Mouse (Mus musculus): Measurements from ENCODE around the gene Rnf150. TPM values are rescaled to one million over a fixed set of nuclear protein-coding genes. Genes with fewer than 3 reads are reported as not detected.

Gene Rnf150
- polyA plus RNA-seq, 1 experiment from 2014 or later = 1.3 TPM

DNA sequence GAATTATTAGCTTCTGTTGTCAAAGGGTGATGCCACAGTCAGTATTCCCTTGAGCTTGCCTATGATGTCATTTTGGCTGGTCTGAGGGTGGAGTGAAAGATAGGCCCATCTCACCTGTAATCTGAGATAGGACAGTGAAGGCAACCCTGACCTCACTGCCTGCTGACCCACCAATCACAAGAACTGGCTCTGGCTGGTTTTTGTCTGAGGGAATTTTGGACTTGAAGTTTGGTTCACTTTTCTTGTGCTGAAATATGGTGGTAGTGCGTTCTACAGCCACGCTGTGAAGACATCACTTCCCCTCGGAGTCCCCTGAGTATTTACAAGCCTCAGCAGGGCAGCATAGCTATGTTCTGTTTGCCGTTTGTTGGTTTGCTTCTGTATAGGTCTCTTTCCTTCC is 227.3 kb downstream of the Rnf150 start:
- H3K9ac ChIP-seq (ENCODE audit: low read length) = no peak overlapping the region
- H3K4me2 ChIP-seq (ENCODE audit: low read depth, low read length) = no peak overlapping the region
- H3K4me3 ChIP-seq (replicated peaks; ENCODE audit: low read length) = no peak overlapping the region
- no peaks in the 10 kb centered on the region for H3K4me1 ChIP-seq (ENCODE audit: control insufficient read depth, insufficient read depth, low read length)
- ATAC-seq (ENCODE audit: insufficient read depth, low FRiP score) = no peak
- H3K27ac ChIP-seq (ENCODE audit: low read length) = no peak overlapping the region
- no peaks in the 10 kb centered on the region for H3K36me3 ChIP-seq (ENCODE audit: control insufficient read depth, insufficient read depth, low read length)
- H3K27me3 ChIP-seq (ENCODE audit: control insufficient read depth, insufficient read depth, low read length) = no peaks in the 10 kb centered on the region
- 82% methylated on average over 4 of the region's 4 CpGs for WGBS
- no peaks in the 10 kb centered on the region for H3K9me3 ChIP-seq (replicated peaks; ENCODE audit: control insufficient read depth, low read length)

DNA sequence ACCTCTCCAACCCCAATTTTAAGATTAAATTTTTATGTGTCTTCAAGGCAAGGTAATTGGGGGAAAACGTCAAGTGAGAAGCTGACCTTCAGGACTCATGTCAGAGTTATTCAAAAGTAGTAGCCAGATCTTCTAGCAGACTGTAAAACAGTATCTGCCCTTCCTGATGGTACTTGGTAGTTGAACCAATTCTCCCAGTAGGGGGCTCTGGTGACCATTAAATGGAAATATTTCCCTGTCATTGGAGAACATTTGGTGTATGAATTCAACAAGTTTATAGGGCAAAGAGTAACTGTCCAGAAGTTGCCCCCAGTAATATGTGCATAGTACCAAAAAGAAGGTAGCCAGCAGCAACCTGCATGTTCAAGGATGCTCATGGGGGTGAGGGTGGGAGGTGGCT is 236.9 kb downstream of the Rnf150 start:
- Histone ChIP-seq H3K9ac (ENCODE audit: low read length) (no peak overlapping the region), H3K9me3 (replicated peaks; ENCODE audit: control insufficient read depth, low read length) (no peaks in the 10 kb centered on the region), H3K4me1 (ENCODE audit: control insufficient read depth, insufficient read depth, low read length) (no peaks in the 10 kb centered on the region), H3K4me3 (replicated peaks; ENCODE audit: low read length) (no peak overlapping the region), H3K27ac (ENCODE audit: low read length) (no peak overlapping the region), H3K4me2 (ENCODE audit: low read depth, low read length) (no peak overlapping the region), H3K27me3 (ENCODE audit: control insufficient read depth, insufficient read depth, low read length) (no peaks in the 10 kb centered on the region), H3K36me3 (ENCODE audit: control insufficient read depth, insufficient read depth, low read length) (no peaks in the 10 kb centered on the region)
- 28% methylated on average over 1 of the region's 1 CpGs for WGBS
- no peak for ATAC-seq (ENCODE audit: insufficient read depth, low FRiP score)

DNA sequence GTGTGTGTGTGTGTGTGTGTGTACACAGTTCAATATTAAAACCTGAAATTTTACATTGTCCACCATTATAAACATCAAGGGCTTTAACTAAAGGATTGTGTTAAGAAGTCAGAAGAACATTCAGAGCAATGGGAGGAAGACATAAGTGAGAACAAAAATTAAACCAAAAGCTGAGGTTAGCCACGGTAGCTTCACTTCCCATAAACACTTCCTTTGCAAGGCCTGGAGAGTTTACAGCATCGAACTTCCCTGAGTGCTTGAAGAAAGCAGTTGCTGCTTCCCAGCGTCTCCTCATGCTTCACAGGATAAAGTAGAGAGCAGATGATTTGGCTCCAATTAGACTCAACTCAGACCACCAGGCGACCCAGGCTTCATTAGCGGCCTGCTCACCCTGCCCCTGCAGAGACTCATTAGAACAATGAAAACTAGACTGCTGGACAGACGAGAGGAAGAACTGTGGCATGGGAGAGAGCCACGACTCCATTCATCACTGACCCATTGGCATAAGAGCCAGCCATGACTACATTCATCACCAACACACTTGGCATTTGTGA is 239.9 kb downstream of the Rnf150 start:
- H3K27me3 ChIP-seq (ENCODE audit: control insufficient read depth, insufficient read depth, low read length) = no peaks in the 10 kb centered on the region
- H3K4me1 ChIP-seq (ENCODE audit: control insufficient read depth, insufficient read depth, low read length) = no peaks in the 10 kb centered on the region
- WGBS = 63% methylated on average over 7 of the region's 7 CpGs
- no peak overlapping the region for H3K4me3 ChIP-seq (replicated peaks; ENCODE audit: low read length)
- no peak overlapping the region for H3K27ac ChIP-seq (ENCODE audit: low read length)
- H3K9me3 ChIP-seq (replicated peaks; ENCODE audit: control insufficient read depth, low read length) = no peaks in the 10 kb centered on the region
- no peaks in the 10 kb centered on the region for H3K36me3 ChIP-seq (ENCODE audit: control insufficient read depth, insufficient read depth, low read length)
- H3K4me2 ChIP-seq (ENCODE audit: low read depth, low read length) = no peak overlapping the region
- ATAC-seq (ENCODE audit: insufficient read depth, low FRiP score) = no peak
- no peak overlapping the region for H3K9ac ChIP-seq (ENCODE audit: low read length)

DNA sequence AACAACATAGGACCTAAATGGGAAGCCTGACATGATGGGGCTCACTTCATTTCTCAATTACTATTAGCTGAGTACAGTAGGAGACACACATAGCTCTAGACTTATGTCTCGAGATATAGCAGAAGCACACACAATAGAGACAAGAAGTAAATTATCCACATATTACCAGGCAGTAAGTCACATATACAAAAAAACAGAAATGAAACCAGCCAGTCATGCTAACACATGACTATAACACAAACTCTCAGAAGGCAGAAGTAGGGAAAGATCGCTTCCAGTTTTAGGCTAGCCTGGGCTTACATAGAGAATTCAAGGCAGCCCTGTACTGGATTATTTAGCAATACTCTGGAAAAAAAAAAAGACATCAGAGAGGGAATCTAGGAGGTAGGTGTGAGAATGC is 240.8 kb downstream of the Rnf150 start:
- Histone ChIP-seq H3K9ac (ENCODE audit: low read length) (no peak overlapping the region), H3K4me1 (ENCODE audit: control insufficient read depth, insufficient read depth, low read length) (no peaks in the 10 kb centered on the region), H3K27me3 (ENCODE audit: control insufficient read depth, insufficient read depth, low read length) (no peaks in the 10 kb centered on the region), H3K9me3 (replicated peaks; ENCODE audit: control insufficient read depth, low read length) (no peaks in the 10 kb centered on the region), H3K36me3 (ENCODE audit: control insufficient read depth, insufficient read depth, low read length) (no peaks in the 10 kb centered on the region), H3K4me2 (ENCODE audit: low read depth, low read length) (no peak overlapping the region), H3K4me3 (replicated peaks; ENCODE audit: low read length) (no peak overlapping the region), H3K27ac (ENCODE audit: low read length) (no peak overlapping the region)
- 85% methylated on average over 2 of the region's 2 CpGs for WGBS
- no peak for ATAC-seq (ENCODE audit: insufficient read depth, low FRiP score)

DNA sequence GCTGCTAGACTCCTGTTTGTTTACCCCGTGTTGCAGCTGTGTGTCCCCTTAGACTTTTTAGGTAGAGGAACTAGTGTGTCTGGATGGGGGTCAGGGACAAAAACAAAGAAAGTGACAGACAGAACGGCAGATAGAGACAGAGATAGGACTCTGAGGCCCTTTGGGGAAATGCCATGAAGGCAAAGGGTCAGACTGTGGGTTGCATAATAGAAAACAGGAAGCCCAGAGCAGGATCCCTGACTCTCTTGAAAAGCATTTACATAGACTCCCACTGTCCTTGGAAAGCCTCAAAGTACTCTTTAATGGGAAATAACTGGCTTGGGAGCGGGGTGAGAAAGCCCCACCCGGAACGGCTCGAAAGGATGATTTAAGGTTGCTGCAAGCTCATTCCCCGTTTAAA is 246.6 kb downstream of the Rnf150 start:
- Histone ChIP-seq H3K4me2 (ENCODE audit: low read depth, low read length) (no peak overlapping the region), H3K4me1 (ENCODE audit: control insufficient read depth, insufficient read depth, low read length) (no peaks in the 10 kb centered on the region), H3K9ac (ENCODE audit: low read length) (no peak overlapping the region), H3K27ac (ENCODE audit: low read length) (no peak overlapping the region), H3K4me3 (replicated peaks; ENCODE audit: low read length) (no peak overlapping the region), H3K36me3 (ENCODE audit: control insufficient read depth, insufficient read depth, low read length) (no peaks in the 10 kb centered on the region), H3K9me3 (replicated peaks; ENCODE audit: control insufficient read depth, low read length) (no peaks in the 10 kb centered on the region), H3K27me3 (ENCODE audit: control insufficient read depth, insufficient read depth, low read length) (no peaks in the 10 kb centered on the region)
- 60% methylated on average over 7 of the region's 7 CpGs for WGBS
- no peak for ATAC-seq (ENCODE audit: insufficient read depth, low FRiP score)

DNA sequence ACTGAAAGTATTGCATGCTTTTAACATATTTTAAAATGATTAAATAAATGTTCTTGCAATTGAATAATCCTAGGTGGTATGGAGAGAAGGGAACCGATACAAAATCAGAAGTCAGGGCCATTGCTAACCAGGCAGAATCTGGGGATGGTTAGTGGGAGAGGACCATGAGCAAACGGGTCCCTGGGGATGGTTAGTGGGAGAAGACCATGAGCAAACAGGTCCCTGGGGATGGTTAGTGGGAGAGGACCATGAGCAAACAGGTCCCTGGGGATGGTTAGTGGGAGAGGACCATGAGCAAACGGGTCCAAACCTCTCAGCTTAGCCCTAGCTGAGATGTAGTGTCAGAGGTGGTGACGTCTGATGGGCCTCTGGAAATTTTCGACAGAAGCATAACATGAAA is 247.0 kb downstream of the Rnf150 start:
- Histone ChIP-seq H3K36me3 (ENCODE audit: control insufficient read depth, insufficient read depth, low read length) (no peaks in the 10 kb centered on the region), H3K4me3 (replicated peaks; ENCODE audit: low read length) (no peak overlapping the region), H3K9ac (ENCODE audit: low read length) (no peak overlapping the region), H3K9me3 (replicated peaks; ENCODE audit: control insufficient read depth, low read length) (no peaks in the 10 kb centered on the region), H3K27ac (ENCODE audit: low read length) (no peak overlapping the region), H3K4me2 (ENCODE audit: low read depth, low read length) (no peak overlapping the region), H3K4me1 (ENCODE audit: control insufficient read depth, insufficient read depth, low read length) (no peaks in the 10 kb centered on the region), H3K27me3 (ENCODE audit: control insufficient read depth, insufficient read depth, low read length) (no peaks in the 10 kb centered on the region)
- WGBS = 83% methylated on average over 5 of the region's 5 CpGs
- no peak for ATAC-seq (ENCODE audit: insufficient read depth, low FRiP score)

DNA sequence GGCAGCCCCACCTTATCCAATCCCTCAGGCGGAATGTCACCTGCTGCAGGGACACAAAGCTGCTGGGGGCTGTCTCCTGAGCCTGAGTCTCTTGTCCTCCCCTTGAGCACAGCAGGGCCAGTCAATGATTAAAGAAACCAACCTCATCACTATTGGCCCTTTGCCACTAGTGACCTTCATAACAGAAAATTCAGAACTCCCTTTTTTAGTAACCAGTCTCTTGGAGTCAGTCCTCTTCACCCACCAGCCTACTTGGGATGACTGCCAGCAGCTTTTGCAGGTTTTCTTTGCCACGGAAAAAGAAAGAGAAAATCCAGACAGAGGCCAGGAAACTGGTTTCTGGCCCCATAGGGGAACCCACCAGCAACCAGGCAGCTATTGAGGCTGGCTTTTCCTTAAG is 271.9 kb downstream of the Rnf150 start:
- no peaks in the 10 kb centered on the region for H3K36me3 ChIP-seq (ENCODE audit: control insufficient read depth, insufficient read depth, low read length)
- H3K27me3 ChIP-seq (ENCODE audit: control insufficient read depth, insufficient read depth, low read length) = no peaks in the 10 kb centered on the region
- 39% methylated on average over 2 of the region's 2 CpGs for WGBS
- no peak overlapping the region for H3K4me2 ChIP-seq (ENCODE audit: low read depth, low read length)
- no peak for ATAC-seq (ENCODE audit: insufficient read depth, low FRiP score)
- H3K9ac ChIP-seq (ENCODE audit: low read length) = no peak overlapping the region
- H3K4me3 ChIP-seq (replicated peaks; ENCODE audit: low read length) = no peak overlapping the region
- 0 out of 2 replicates have a peak overlapping the region, but pooled peaks have one; percentile 10 for H3K27ac ChIP-seq (ENCODE audit: low read length)
- H3K9me3 ChIP-seq (replicated peaks; ENCODE audit: control insufficient read depth, low read length) = no peaks in the 10 kb centered on the region
- H3K4me1 ChIP-seq (ENCODE audit: control insufficient read depth, insufficient read depth, low read length) = peaks cover 5% of the 10 kb centered on the region

DNA sequence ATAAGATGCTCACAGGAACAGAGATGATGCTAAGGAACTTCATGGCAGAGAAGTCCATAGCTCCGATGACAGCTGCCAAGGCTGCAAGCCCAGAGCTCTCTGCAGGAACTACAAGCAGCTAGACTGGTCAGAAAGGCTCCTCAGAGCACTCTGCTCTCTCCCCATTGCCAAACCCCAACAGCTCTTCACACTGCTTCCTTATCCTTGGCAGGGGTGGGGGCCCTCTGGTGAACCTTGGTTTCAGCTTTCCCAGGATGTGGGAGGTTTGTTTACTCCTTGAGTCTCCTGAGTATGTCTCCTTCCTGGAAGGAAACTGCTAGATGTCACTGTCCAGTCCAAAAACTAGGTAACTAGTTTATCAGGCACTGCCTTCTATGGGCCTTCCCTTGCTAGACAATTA is 276.9 kb downstream of the Rnf150 start:
- no peak overlapping the region for H3K4me3 ChIP-seq (replicated peaks; ENCODE audit: low read length)
- peak overlapping the region; percentile 24 for H3K27ac ChIP-seq (ENCODE audit: low read length)
- WGBS = 65% methylated on average over 1 of the region's 1 CpGs
- no peaks in the 10 kb centered on the region for H3K36me3 ChIP-seq (ENCODE audit: control insufficient read depth, insufficient read depth, low read length)
- H3K4me2 ChIP-seq (ENCODE audit: low read depth, low read length) = no peak overlapping the region
- H3K27me3 ChIP-seq (ENCODE audit: control insufficient read depth, insufficient read depth, low read length) = no peaks in the 10 kb centered on the region
- 0 out of 2 replicates have a peak, but pooled peaks have one; percentile 21 for ATAC-seq (ENCODE audit: insufficient read depth, low FRiP score)
- H3K9ac ChIP-seq (ENCODE audit: low read length) = no peak overlapping the region
- peaks cover 7% of the 10 kb centered on the region for H3K4me1 ChIP-seq (ENCODE audit: control insufficient read depth, insufficient read depth, low read length)
- no peaks in the 10 kb centered on the region for H3K9me3 ChIP-seq (replicated peaks; ENCODE audit: control insufficient read depth, low read length)

DNA sequence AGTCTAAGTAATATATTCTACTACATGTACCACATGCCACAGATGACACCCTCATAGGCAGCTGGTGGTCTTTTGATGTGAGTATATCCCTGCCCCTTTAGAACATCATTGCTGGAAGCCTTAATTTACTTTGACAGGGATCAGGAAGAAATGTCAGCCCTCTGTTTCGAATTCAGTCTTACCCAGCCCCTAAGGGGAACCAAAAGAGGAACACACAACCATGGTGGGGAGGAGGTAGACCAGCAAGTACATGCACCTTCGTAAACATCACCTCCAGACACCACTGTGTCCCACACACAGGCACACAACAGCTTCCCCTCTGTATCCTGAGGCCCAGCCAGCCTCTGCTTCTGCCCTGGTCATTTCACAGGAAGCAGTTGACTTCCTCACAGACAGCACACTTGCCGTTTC is 277.6 kb downstream of the Rnf150 start:
- H3K27ac ChIP-seq (ENCODE audit: low read length) = peak overlapping the region; percentile 68
- 70% methylated on average over 3 of the region's 3 CpGs for WGBS

More for the DNA sequence above, 277.6 kb downstream of the Rnf150 start:
- Histone ChIP-seq H3K9ac (ENCODE audit: low read length) (no peak overlapping the region), H3K9me3 (replicated peaks; ENCODE audit: control insufficient read depth, low read length) (no peaks in the 10 kb centered on the region), H3K4me2 (ENCODE audit: low read depth, low read length) (no peak overlapping the region), H3K4me3 (replicated peaks; ENCODE audit: low read length) (no peak overlapping the region), H3K4me1 (ENCODE audit: control insufficient read depth, insufficient read depth, low read length) (peaks cover 7% of the 10 kb centered on the region), H3K36me3 (ENCODE audit: control insufficient read depth, insufficient read depth, low read length) (no peaks in the 10 kb centered on the region), H3K27me3 (ENCODE audit: control insufficient read depth, insufficient read depth, low read length) (no peaks in the 10 kb centered on the region)
- ATAC-seq (ENCODE audit: insufficient read depth, low FRiP score) = no peak

Data from stomach, embryonic 16.5 days (tissue).